Comparison of ENCODE assay signal across 30 mouse cellular contexts in the genomic region with DNA sequence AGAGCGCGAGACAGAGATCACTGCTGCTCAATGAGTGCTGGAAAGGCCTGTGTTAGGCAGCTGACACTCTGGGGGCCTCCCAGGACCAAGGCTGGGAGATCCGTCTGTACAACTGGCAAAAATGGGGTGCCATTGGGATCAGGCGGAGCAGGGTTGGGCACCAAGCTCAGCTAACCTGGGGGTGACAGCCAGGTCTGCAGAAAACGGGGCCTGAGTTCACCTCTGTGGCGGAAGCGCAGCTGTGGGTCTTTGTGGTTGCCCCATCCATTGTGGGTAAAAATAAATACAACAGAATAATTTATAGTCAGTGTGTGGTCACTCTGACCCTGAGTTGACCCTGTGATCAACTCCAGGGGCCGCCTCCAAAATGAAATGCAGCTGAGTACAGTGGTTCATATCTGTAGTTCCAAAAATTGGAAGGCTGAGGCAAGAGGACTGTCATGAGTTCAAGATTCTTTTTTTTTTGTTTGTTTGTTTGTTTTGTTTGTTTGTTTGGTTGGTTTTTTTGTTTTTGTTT. TPM values are rescaled to one million over a fixed set of nuclear protein-coding genes. Genes with fewer than 3 reads are reported as not detected.
"Had no signal": no experiment of that assay in that cellular context is flagged by ENCODE, and none has a peak within 500 bp of the region (broad histone marks: within the 10 kb centered on the region; RNA-seq: fewer than 3 reads in every experiment).

No protein-coding gene starts in this region.

- H3K36me3 ChIP-seq: liver, embryonic 13.5 days; midbrain, embryonic 10.5 days; midbrain, embryonic 13.5 days had no signal

- H3K27ac ChIP-seq: kidney, postnatal 0 days; layer of hippocampus, adult 2 months; liver, embryonic 13.5 days; midbrain, embryonic 10.5 days; midbrain, embryonic 13.5 days; stomach, postnatal 0 days had no signal

- H3K4me2 ChIP-seq: liver, embryonic 13.5 days; lung, embryonic 14.5 days; midbrain, embryonic 13.5 days had no signal

- H3K9ac ChIP-seq: liver, embryonic 13.5 days; lung, embryonic 14.5 days; midbrain, embryonic 13.5 days had no signal

- DNase-seq: kidney, adult 2 months; kidney, postnatal 25 days; layer of hippocampus, adult 9-11 months; liver, embryonic 13.5 days; lung, embryonic 14.5 days; thymus, adult 2 months; thymus, postnatal 14 days; thymus, postnatal 4 days had no signal

- H3K4me3 ChIP-seq: layer of hippocampus, adult 2 months; liver, embryonic 13.5 days; megakaryocyte, embryonic 14.5 days; midbrain, embryonic 10.5 days; midbrain, embryonic 13.5 days had no signal

- H3K4me1 ChIP-seq: liver, embryonic 13.5 days; megakaryocyte, embryonic 14.5 days; midbrain, embryonic 10.5 days; midbrain, embryonic 13.5 days had no signal

- H3K9me3 ChIP-seq: liver, embryonic 13.5 days; megakaryocyte, embryonic 14.5 days; midbrain, embryonic 10.5 days; midbrain, embryonic 13.5 days had no signal

RNA-seq across cellular contexts. Expression of gene Myh14, which starts 21.5 kb away (rescaled TPM):
- total RNA-seq: monocyte, adult 5-6 weeks had no signal

RNA-seq across cellular contexts. Expression of gene Izumo2, which starts 59.4 kb away (rescaled TPM):
- total RNA-seq: layer of hippocampus, adult 2 months; layer of hippocampus, postnatal 25 days; left cerebral cortex, adult 18-20 months; left cerebral cortex, postnatal 10 days; left cerebral cortex, postnatal 36 days; liver, adult 2 months; monocyte, adult 5-6 weeks had no signal
- polyA plus RNA-seq: kidney, adult 2 months; kidney, embryonic 14.5 days; kidney, postnatal 0 days; large intestine, adult 2 months; limb, embryonic 11.5 days; limb, embryonic 14.5 days; liver, adult 2 months; liver, embryonic 13.5 days; liver, embryonic 16.5 days; lung, embryonic 14.5 days; lung, postnatal 0 days; midbrain, embryonic 10.5 days; midbrain, embryonic 13.5 days; midbrain, embryonic 16.5 days; neural tube, embryonic 11.5 days; neural tube, embryonic 14.5 days; stomach, embryonic 14.5 days; stomach, postnatal 0 days; thymus, adult 2 months had no signal
